Mouse (Mus musculus): Measurements from ENCODE around the gene Gemin6. TPM values are rescaled to one million over a fixed set of nuclear protein-coding genes. Genes with fewer than 3 reads are reported as not detected.
"Not testable (repeated sequence)": the region's sequence is repeated elsewhere in the genome, so short reads cannot be mapped to it uniquely, and the experiment has no call there.

The Gemin6 gene
- total RNA-seq, 2 experiments from 2014 or later, result 5.8 to 6.6 TPM

- DNase-seq (ENCODE audit: extremely low spot score in 1 of 2, low spot score in 2 of 2); intact Hi-C loops (cut with DNase I): not testable (repeated sequence)
These were observed 901 bp downstream of the Gemin6 start for GRCm38 (mm10) chr17:80225142-80225541.

- DNase-seq (ENCODE audit: extremely low spot score in 1 of 2, low spot score in 2 of 2), result no peak
- intact Hi-C loops (cut with DNase I), result no loop called here
These were observed 5.2 kb downstream of the Gemin6 start for GRCm38 (mm10) chr17:80229396-80229795.

- intact Hi-C loops (cut with DNase I), result no loop called here
- no peak for DNase-seq (ENCODE audit: extremely low spot score in 1 of 2, low spot score in 2 of 2)
These were observed 9.6 kb downstream of the Gemin6 start for GRCm38 (mm10) chr17:80233844-80234243.

GRCm38 (mm10) chr17:80234376-80234775 is 10.1 kb downstream of the Gemin6 start:
- intact Hi-C loops (cut with DNase I), result no loop called here
- no peak for DNase-seq (ENCODE audit: extremely low spot score in 1 of 2, low spot score in 2 of 2)

- intact Hi-C loops (cut with DNase I), result no loop called here
These were observed 11.2 kb downstream of the Gemin6 start for GRCm38 (mm10) chr17:80235477-80235876.

GRCm38 (mm10) chr17:80236805-80237204 is 12.6 kb downstream of the Gemin6 start:
- intact Hi-C loops (cut with DNase I), result no loop called here
- no peak for DNase-seq (ENCODE audit: extremely low spot score in 1 of 2, low spot score in 2 of 2)

More at GRCm38 (mm10) chr17:80235477-80235876, 11.2 kb downstream of the Gemin6 start:
- no peak for DNase-seq (ENCODE audit: extremely low spot score in 1 of 2, low spot score in 2 of 2)

- intact Hi-C loops (cut with DNase I), result no loop called here
- DNase-seq (ENCODE audit: extremely low spot score in 1 of 2, low spot score in 2 of 2), result no peak
These were observed 13.2 kb downstream of the Gemin6 start for GRCm38 (mm10) chr17:80237475-80237874.

- intact Hi-C loops (cut with DNase I), result no loop called here
- DNase-seq (ENCODE audit: extremely low spot score in 1 of 2, low spot score in 2 of 2), result no peak
These were observed 17.4 kb downstream of the Gemin6 start for GRCm38 (mm10) chr17:80241594-80241993.

- intact Hi-C loops (cut with DNase I), result no loop called here
- DNase-seq (ENCODE audit: extremely low spot score in 1 of 2, low spot score in 2 of 2), result no peak
These were observed 18.9 kb downstream of the Gemin6 start for GRCm38 (mm10) chr17:80243116-80243515.

- intact Hi-C loops (cut with DNase I), result no loop called here
These were observed 28.7 kb downstream of the Gemin6 start for GRCm38 (mm10) chr17:80252757-80253525.

GRCm38 (mm10) chr17:80254421-80254820 is 30.2 kb downstream of the Gemin6 start:
- DNase-seq (ENCODE audit: extremely low spot score in 1 of 2, low spot score in 2 of 2), result no peak

More at GRCm38 (mm10) chr17:80252757-80253525, 28.7 kb downstream of the Gemin6 start:
- DNase-seq (ENCODE audit: extremely low spot score in 1 of 2, low spot score in 2 of 2), result no peak

GRCm38 (mm10) chr17:80255208-80255607 is 31.0 kb downstream of the Gemin6 start:
- intact Hi-C loops (cut with DNase I), result no loop called here

More at GRCm38 (mm10) chr17:80254421-80254820, 30.2 kb downstream of the Gemin6 start:
- intact Hi-C loops (cut with DNase I), result no loop called here

GRCm38 (mm10) chr17:80267065-80267464 is 42.8 kb downstream of the Gemin6 start:
- no peak for DNase-seq (ENCODE audit: extremely low spot score in 1 of 2, low spot score in 2 of 2)
- intact Hi-C loops (cut with DNase I), result loop anchor here (10.0 kb wide), 1 partner anchor 1342 kb away; no protein-coding TSS in a partner anchor

More at GRCm38 (mm10) chr17:80255208-80255607, 31.0 kb downstream of the Gemin6 start:
- DNase-seq (ENCODE audit: extremely low spot score in 1 of 2, low spot score in 2 of 2), result peak in 1 of 2 experiments; percentile 39

- intact Hi-C loops (cut with DNase I), result loop anchor here (10.0 kb wide), 1 partner anchor 1343 kb away; no protein-coding TSS in a partner anchor
- DNase-seq (ENCODE audit: extremely low spot score in 1 of 2, low spot score in 2 of 2), result no peak
These were observed 43.9 kb downstream of the Gemin6 start for GRCm38 (mm10) chr17:80268151-80268550.

- DNase-seq (ENCODE audit: extremely low spot score in 1 of 2, low spot score in 2 of 2), result not testable (repeated sequence)
- intact Hi-C loops (cut with DNase I), result loop anchor here (10.0 kb wide), 1 partner anchor 144 kb away; no protein-coding TSS in a partner anchor
These were observed 46.4 kb downstream of the Gemin6 start for GRCm38 (mm10) chr17:80270622-80271021.

Other genes starting within 250 kb of the Gemin6 start
- 10 to 100 TPM; 62.6 to 67.3 TPM for gene Hnrnpll, start 162.1 kb upstream of the Gemin6 start, total RNA-seq (2021)
- gene Galm, start 97.0 kb upstream of the Gemin6 start, total RNA-seq (2021), result 1 to 10 TPM; 1.7 to 2.4 TPM
- 100 to 1,000 TPM; 108 to 120 TPM for gene Srsf7, start 17.1 kb upstream of the Gemin6 start, total RNA-seq (2021)
- under 1 TPM; 0.17 to 0.18 TPM for gene Ttc39d, start 17.0 kb upstream of the Gemin6 start, total RNA-seq (2021)
- 10 to 100 TPM; 18.9 to 19.1 TPM for gene Morn2, start 65.8 kb downstream of the Gemin6 start, total RNA-seq (2021)
- 10 to 100 TPM; 60.2 to 63.8 TPM for gene Dhx57, start 66.0 kb downstream of the Gemin6 start, total RNA-seq (2021)
- 1 to 10 TPM; 3.1 to 3.9 TPM for gene Arhgef33, start 83.0 kb downstream of the Gemin6 start, total RNA-seq (2021)
- gene Gm10190, start 149.1 kb downstream of the Gemin6 start, total RNA-seq (2021), result 1 to 10 TPM; 4.8 to 5.1 TPM